Mouse (Mus musculus): ENCODE measurements around the gene Rnf183. TPM values are rescaled to one million over a fixed set of nuclear protein-coding genes. Genes with fewer than 3 reads are reported as not detected.

Rnf183 gene
- total RNA-seq, 2 experiments from 2014 or later: not detected

DNA sequence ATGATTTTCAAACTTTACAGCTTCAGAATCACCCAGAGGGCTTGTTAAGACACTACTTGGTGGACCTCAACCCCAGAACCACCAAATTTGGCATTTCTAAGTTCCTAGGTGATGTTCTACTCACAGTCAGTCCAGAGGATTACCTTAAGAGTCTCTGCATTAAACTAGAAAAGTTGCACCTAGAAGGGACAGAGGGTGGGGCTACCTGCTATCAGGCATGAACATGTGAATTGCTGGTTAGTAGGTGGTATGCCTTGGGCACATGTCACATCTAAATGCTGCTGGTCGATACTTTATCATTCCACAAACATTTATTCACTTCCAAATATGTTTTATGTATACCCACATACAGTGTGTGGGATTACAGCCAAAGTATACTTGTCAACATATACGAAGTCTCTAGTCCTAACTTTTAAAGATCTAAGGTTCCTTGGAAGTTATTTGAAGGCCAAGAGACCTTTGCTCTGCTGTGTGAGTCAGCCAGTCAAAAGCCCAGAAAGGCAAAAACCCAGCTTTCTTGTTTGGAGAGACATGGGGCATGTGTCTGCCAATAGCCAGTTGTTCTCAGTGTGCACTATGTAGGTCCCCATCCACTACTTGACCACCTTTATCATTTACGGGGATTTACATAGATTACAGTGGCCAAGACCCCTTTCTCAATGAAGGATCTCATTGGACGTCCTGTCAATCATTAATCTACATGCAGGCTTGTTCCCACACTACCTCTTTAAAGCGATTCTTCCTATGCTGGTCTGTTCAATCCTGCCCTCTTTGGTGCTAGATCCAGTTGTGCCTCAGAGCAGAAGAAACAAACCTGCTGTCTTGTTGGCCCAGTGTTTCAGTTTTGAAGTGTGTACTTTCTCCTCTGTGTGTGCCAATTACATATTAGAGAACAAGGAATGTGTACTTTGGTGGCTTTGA, 45.2 kb downstream of the Rnf183 start:
- intact Hi-C loops (cut with DNase I): no loop called here
- no peak for DNase-seq

GRCm38 (mm10) chr4:62385439-62385838, 49.6 kb downstream of the Rnf183 start:
- DNase-seq: no peak
- intact Hi-C loops (cut with DNase I): loop anchor here (2.0 kb wide), 1 partner anchor 17 kb away; no protein-coding TSS in a partner anchor

DNA sequence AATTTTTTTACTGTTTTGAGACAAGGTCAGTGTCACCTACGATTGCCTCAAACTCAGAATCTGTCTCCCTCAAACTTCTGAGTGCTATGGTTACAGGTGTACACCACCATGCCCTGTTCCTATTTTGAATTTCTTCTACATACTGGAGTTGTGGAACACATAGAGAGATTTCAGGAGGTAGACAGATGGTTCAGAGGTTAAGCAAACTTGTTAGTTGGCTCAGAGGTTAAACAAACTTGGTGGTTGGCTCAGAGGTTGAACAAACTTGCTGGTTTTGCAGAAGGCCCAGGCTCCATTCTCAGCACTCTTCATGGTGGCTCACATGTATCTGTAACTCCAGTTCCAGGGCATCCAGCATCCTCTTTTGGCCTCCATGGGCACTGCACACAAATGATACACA, 50.9 kb downstream of the Rnf183 start:
- intact Hi-C loops (cut with DNase I): loop anchor here (2.0 kb wide), 1 partner anchor 15 kb away; no protein-coding TSS in a partner anchor
- DNase-seq: no peak

- intact Hi-C loops (cut with DNase I): loop anchor here (2.0 kb wide), 1 partner anchor 15 kb away; no protein-coding TSS in a partner anchor
Measured at GRCm38 (mm10) chr4:62383752-62384151, 51.3 kb downstream of the Rnf183 start.

GRCm38 (mm10) chr4:62383207-62383606, 51.8 kb downstream of the Rnf183 start:
- intact Hi-C loops (cut with DNase I): no loop called here
- DNase-seq: no peak

More at GRCm38 (mm10) chr4:62383752-62384151, 51.3 kb downstream of the Rnf183 start:
- no peak for DNase-seq

DNA sequence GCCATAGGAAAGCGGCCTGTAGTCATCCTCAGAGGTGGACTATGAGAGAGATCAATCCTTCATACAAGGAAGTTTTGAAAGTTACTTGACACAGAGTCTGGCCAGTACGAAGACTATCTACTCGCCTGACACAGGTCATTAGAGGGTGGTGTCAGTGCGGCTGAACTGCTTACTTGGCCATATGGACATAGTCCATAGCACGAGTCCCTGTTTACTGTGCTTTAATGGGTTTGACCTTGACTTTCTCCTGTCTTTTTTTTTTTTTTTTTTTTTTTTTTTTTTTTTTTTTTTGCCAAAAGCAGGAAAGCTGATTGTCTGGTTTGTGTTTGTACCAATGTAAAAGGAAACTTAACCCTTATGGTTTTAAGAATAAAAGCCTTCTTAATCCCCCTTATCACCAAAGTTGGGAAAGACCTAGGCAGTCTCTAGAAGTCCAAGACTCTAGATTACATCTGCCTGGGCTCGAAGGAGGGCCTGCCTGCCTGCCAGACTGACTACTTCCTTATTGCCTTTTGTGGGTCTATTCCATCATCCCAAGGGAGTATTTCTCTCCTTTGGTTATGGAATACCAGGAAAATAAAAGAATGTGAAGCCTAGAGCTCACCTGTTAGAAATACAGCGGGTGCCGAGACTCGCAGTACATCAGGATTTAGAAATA, 55.2 kb downstream of the Rnf183 start:
- intact Hi-C loops (cut with DNase I): no loop called here

More for the DNA sequence above, 55.2 kb downstream of the Rnf183 start:
- no peak for DNase-seq

Other genes with a start within 250 kb of the Rnf183 start
- 1 to 10 TPM; 2.3 to 2.8 TPM for gene Zfp37, start 204.2 kb downstream of the Rnf183 start, total RNA-seq (2021)
- gene Slc31a2, start 172.7 kb downstream of the Rnf183 start, total RNA-seq (2021): 10 to 100 TPM; 16.2 to 17.2 TPM
- 10 to 100 TPM; 19.5 to 23.6 TPM for gene Fkbp15, start 74.7 kb downstream of the Rnf183 start, total RNA-seq (2021)
- gene Slc31a1, start 74.5 kb downstream of the Rnf183 start, total RNA-seq (2021): 10 to 100 TPM; 25.9 to 28.5 TPM
- 10 to 100 TPM; 42.3 to 44.4 TPM for gene Cdc26, start 26.6 kb downstream of the Rnf183 start, total RNA-seq (2021)
- 10 to 100 TPM in 1 of 2 experiments, 1 to 10 TPM in 1; 9.7 to 10.7 TPM for gene Prpf4, start 26.5 kb downstream of the Rnf183 start, total RNA-seq (2021)
- under 1 TPM; 0.65 to 0.66 TPM for gene Wdr31, start 35.6 kb upstream of the Rnf183 start, total RNA-seq (2021)
- gene Bspry, start 44.8 kb upstream of the Rnf183 start, total RNA-seq (2021): under 1 TPM in 1 of 2 experiments, not detected in 1; 0.12 TPM
- 1 to 10 TPM; 5.0 to 5.4 TPM for gene Hdhd3, start 68.2 kb upstream of the Rnf183 start, total RNA-seq (2021)
- gene Alad, start 84.7 kb upstream of the Rnf183 start, total RNA-seq (2021): 10 to 100 TPM; 46.5 to 47.9 TPM
- 10 to 100 TPM; 18.6 to 19.1 TPM for gene Pole3, start 89.8 kb upstream of the Rnf183 start, total RNA-seq (2021)
- under 1 TPM in 1 of 2 experiments, not detected in 1; 0.19 TPM for gene 4933430I17Rik, start 90.1 kb upstream of the Rnf183 start, total RNA-seq (2021)
- 10 to 100 TPM; 38.9 to 42.2 TPM for gene Rgs3, start 124.6 kb upstream of the Rnf183 start, total RNA-seq (2021)

Data from heart, postnatal 14 days (tissue).